Mouse (Mus musculus): ENCODE results near the gene Tmem209. TPM values are rescaled to one million over a fixed set of nuclear protein-coding genes. Genes with fewer than 3 reads are reported as not detected.

Tmem209 gene
- total RNA-seq, 2 experiments from 2014 or later: 7.4 to 9.1 TPM

- no peak for DNase-seq
Observed at GRCm38 (mm10) chr6:30461755-30462344, 47.7 kb downstream of the Tmem209 start.

DNA sequence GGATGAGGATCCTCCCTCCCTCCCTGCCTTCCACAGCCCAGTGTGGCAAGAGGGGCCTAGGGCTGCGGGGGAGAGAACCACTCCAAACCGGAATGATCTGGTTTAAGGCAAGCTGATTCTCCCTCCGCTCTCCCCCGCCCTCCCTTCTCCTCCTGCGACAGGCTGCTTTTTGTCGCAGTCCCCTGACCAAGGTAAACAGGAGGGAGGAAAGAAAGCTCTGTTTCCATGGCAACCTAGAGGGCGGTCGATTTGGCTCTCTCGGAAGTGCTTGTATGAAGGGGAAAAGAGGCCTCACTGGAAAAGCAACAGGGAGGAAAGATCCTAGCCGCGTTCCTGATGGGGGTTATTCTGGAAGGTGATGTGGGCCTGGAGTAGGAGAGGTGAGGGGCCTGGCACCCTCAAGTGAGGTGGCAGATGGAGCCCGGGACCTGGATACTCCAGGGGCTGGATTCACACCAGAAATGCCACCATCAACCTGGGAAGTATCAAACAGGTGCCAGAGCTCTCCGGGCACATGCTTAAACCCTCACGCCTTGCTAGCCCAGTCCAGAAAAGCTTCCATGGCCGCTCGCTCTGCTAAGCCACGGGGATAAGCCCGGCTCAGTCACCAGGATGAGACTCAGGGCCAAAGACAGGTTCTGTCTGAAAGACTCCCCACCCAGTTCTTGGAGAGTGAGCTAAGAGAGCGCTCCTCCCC, 48.7 kb downstream of the Tmem209 start:
- DNase-seq: no peak

DNA sequence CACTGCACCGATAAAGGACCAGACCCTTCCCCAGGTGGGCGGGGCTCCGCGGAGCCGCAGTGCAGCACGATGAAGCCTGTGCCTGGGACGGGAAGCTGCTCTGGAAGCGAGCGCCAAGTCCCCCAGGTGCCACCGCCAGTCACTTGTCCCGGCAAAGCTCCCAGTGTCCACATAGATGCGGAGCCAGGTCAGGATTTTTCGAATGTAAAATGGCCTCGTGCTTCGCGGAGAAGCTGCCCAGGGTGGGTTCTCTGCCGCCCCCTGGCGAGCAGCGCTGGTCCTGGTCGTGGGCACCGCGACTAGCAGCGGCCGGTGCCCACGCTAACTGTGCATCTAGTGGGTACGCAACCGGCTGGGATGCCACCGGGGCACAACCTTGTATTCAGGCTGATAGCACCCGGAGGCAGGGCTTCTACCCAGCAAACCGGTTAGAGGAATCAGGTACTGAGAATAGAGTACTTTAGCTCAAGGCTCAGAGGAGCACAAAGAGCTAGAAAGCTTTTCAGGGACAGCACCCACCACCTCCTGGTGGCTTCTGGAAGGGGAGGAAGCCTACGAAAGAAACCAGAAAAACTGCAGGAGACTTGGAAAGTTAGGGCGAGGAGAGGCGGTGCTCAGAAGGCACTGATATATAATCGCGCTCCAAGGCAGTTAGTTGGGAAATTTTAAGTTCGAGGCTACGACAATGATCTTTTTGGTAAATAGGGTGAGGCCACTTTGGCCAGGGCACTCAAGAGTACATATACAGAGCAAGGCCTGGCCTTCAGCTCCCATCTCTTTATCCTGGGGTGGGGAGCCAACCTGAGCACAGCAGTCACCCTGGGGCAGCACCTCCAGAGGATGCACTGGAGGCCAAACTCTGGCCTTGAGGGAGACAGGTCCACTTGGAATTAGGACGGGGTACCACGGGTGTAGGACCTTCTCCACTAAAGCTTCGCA, 49.5 kb downstream of the Tmem209 start:
- peak; percentile 71 for DNase-seq

DNA sequence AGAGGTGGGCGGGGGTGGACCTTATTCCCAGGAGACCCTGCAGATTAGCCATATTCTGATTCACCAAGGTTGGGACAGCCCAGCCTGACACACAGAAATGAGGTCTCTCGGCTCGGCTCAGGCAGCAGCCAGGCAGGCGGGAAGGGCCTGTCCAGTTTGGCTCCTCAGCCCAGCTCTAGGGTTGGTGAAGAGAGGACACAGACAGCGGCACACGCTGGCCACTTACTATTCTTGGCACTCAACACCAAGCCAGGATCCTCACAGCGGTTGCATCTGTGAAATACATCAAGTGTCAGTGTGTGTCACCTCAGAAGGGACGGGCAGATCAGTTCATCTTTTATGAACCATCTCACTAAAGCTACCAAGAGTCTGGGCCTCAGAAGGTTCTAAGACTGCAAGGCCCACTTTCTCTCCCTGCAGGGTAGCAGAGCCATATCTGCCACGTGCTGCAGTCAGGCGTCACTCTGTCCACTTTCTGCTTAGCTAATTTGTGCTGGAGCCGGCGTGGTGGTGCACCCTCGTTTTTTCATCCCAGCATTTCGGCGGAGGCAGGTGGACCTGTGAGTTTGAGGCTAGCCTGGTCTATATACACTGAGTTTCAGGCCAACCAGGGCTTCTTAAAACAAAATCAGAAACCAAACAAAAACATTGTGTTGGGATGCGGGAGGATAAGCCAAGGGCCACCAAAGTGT, 50.4 kb downstream of the Tmem209 start:
- DNase-seq: peak; percentile 42

- no peak for DNase-seq
Observed at GRCm38 (mm10) chr6:30458626-30459025, 51.0 kb downstream of the Tmem209 start.

GRCm38 (mm10) chr6:30456991-30457390, 52.6 kb downstream of the Tmem209 start:
- DNase-seq: no peak

DNA sequence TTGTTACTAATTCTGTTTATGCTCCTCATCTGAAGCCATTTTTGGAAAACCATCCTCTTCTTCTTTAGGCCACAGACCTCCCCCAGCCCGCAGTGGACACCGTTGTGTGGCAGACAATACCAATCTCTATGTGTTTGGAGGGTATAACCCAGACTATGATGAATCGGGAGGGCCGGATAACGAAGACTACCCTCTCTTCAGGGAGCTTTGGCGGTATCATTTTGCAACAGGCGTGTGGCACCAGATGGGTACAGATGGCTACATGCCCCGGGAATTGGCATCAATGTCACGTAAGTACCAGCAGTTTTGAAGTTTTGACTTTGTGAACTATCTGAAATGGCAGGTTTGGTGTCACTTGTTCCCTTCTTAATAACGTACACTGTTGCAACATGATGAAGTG, 70.0 kb downstream of the Tmem209 start:
- DNase-seq: no peak

DNA sequence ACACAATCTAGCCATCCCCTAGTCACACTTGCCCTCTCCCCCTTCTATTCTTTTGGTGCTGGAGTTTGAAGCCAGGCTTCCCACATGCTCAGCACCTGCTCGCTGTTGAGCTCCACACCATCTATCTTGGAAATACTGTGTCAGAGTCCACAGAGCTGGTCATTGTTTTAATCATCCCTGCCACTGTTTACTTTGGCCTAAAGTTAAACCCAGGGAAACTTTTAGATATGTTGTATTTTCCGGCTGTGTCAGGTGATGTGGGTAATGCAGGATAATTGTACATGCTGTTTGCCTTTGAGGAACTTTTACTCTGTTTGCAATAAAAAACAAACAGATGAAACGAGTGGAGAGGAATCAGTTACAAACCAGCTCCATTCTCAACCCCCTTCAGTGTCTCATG, 72.5 kb downstream of the Tmem209 start:
- no peak for DNase-seq

DNA sequence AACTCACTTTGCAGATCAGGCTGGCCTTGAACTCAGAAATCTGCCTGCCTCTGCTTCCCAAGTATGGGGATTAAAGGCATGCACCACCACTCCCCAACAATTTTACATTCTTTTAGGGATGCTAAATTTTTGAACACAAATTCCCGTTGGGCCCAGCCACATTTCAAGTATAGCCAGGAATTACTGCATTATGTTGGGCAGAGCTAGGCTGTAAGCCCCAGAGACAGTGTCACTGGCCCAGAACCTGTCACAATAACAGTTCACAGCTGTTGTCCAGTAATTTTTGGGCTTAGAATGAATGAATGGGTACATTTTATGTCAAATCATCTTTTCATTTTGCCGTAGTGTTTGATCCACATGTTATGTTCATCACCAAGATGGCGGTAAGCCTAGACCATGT, 73.1 kb downstream of the Tmem209 start:
- no peak for DNase-seq

DNA sequence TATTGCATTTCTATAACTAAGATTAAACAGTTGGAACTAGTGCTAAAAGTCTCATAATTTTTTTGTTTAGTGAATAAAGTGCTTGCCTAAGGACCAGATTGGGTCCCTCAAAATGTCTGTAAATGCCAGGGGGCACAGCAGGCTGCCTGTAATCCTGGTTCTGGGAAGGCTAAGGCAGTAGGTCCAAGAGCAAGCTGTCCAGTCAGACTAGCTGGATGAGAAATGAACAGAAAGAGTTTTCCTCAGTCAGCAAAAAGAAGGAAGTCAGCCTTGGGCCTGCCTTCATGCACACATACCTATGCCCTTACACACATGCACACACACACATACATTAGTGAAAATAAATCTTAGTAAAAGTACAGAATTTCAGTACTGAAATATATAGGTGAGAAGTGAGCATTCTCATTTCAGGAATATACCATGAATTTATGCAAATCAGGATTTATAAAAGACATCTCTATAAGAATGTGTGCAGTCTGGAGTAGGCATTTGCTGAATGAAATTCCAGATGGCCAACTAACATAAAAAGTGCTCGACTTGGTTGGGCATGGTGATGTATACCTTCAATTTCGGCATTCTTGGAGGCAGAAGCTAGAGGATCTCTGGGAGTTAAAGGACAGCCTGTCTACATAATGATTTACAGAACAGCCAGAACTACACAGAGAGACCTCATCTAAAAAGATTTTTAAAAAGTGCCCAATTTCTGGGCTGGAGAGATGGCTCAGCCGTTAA, 77.0 kb downstream of the Tmem209 start:
- no peak for DNase-seq

Other genes starting within 250 kb of the Tmem209 start
- 10 to 100 TPM; 50.4 to 62.2 TPM for gene Ube2h, start 205.2 kb downstream of the Tmem209 start, total RNA-seq (2021)
- 10 to 100 TPM; 15.2 to 15.8 TPM for gene Zc3hc1, start 118.8 kb downstream of the Tmem209 start, total RNA-seq (2021)
- gene Klhdc10, start 107.9 kb downstream of the Tmem209 start, total RNA-seq (2021): 10 to 100 TPM; 44.3 to 46.2 TPM
- under 1 TPM in 1 of 2 experiments, not detected in 1; 0.54 TPM for gene Ssmem1, start 66 bp upstream of the Tmem209 start, total RNA-seq (2021)
- not detected for gene Cpa2, start 31.8 kb upstream of the Tmem209 start, total RNA-seq (2021)
- gene Cpa4, start 58.6 kb upstream of the Tmem209 start, total RNA-seq (2021): not detected
- gene Cpa5, start 101.2 kb upstream of the Tmem209 start, total RNA-seq (2021): not detected
- not detected for gene Cpa1, start 129.4 kb upstream of the Tmem209 start, total RNA-seq (2021)
- 1 to 10 TPM; 1.4 to 2.1 TPM for gene Cep41, start 184.0 kb upstream of the Tmem209 start, total RNA-seq (2021)
- gene Mest, start 213.8 kb upstream of the Tmem209 start, total RNA-seq (2021): 10 to 100 TPM; 10.5 to 19.9 TPM